Mouse (Mus musculus): Measurements from ENCODE around the gene Casq2.
A peak's percentile ranks its signal among the peaks of the same experiment; 100 is the strongest.

The Casq2 gene

GRCm38 (mm10) chr3:102067306-102067705 lies 18.9 kb upstream of the Casq2 start:
- no peak for TF ChIP-seq GATA4 (IDR thresholded peaks at IDR 0.05; ENCODE audit: insufficient replicate concordance, low read length)

GRCm38 (mm10) chr3:102067861-102068260 lies 18.4 kb upstream of the Casq2 start:
- no peak for TF ChIP-seq GATA4 (IDR thresholded peaks at IDR 0.05; ENCODE audit: insufficient replicate concordance, low read length)

GRCm38 (mm10) chr3:102069260-102069659 lies 17.0 kb upstream of the Casq2 start:
- TF ChIP-seq GATA4 (IDR thresholded peaks at IDR 0.05; ENCODE audit: insufficient replicate concordance, low read length) = no peak

- no peak for TF ChIP-seq GATA4 (IDR thresholded peaks at IDR 0.05; ENCODE audit: insufficient replicate concordance, low read length)
Measured at GRCm38 (mm10) chr3:102069686-102070085, 16.5 kb upstream of the Casq2 start.

GRCm38 (mm10) chr3:102070360-102070759 lies 15.9 kb upstream of the Casq2 start:
- no peak for TF ChIP-seq GATA4 (IDR thresholded peaks at IDR 0.05; ENCODE audit: insufficient replicate concordance, low read length)

- TF ChIP-seq GATA4 (IDR thresholded peaks at IDR 0.05; ENCODE audit: insufficient replicate concordance, low read length) = no peak
Measured at GRCm38 (mm10) chr3:102071016-102071415, 15.2 kb upstream of the Casq2 start.

GRCm38 (mm10) chr3:102079413-102079812 lies 6.8 kb upstream of the Casq2 start:
- TF ChIP-seq GATA4 (IDR thresholded peaks at IDR 0.05; ENCODE audit: insufficient replicate concordance, low read length) = no peak

- no peak for TF ChIP-seq GATA4 (IDR thresholded peaks at IDR 0.05; ENCODE audit: insufficient replicate concordance, low read length)
Measured at GRCm38 (mm10) chr3:102081862-102082261, 4.4 kb upstream of the Casq2 start.

- TF ChIP-seq GATA4 (IDR thresholded peaks at IDR 0.05; ENCODE audit: insufficient replicate concordance, low read length) = peak; percentile 61; the same call in 1 of the 2 replicates
Measured at GRCm38 (mm10) chr3:102083589-102084230, 2.5 kb upstream of the Casq2 start.

GRCm38 (mm10) chr3:102084833-102085491 lies 1.3 kb upstream of the Casq2 start:
- no peak for TF ChIP-seq GATA4 (IDR thresholded peaks at IDR 0.05; ENCODE audit: insufficient replicate concordance, low read length)

- no peak for TF ChIP-seq GATA4 (IDR thresholded peaks at IDR 0.05; ENCODE audit: insufficient replicate concordance, low read length)
Measured at GRCm38 (mm10) chr3:102085719-102086118, 496 bp upstream of the Casq2 start.

GRCm38 (mm10) chr3:102094841-102095240 lies 8.6 kb downstream of the Casq2 start:
- TF ChIP-seq GATA4 (IDR thresholded peaks at IDR 0.05; ENCODE audit: insufficient replicate concordance, low read length) = no peak

GRCm38 (mm10) chr3:102095412-102095811 lies 9.2 kb downstream of the Casq2 start:
- TF ChIP-seq GATA4 (IDR thresholded peaks at IDR 0.05; ENCODE audit: insufficient replicate concordance, low read length) = no peak

GRCm38 (mm10) chr3:102096366-102096765 lies 10.2 kb downstream of the Casq2 start:
- no peak for TF ChIP-seq GATA4 (IDR thresholded peaks at IDR 0.05; ENCODE audit: insufficient replicate concordance, low read length)

- no peak for TF ChIP-seq GATA4 (IDR thresholded peaks at IDR 0.05; ENCODE audit: insufficient replicate concordance, low read length)
Measured at GRCm38 (mm10) chr3:102096976-102097375, 10.8 kb downstream of the Casq2 start.

GRCm38 (mm10) chr3:102099242-102099641 lies 13.0 kb downstream of the Casq2 start:
- no peak for TF ChIP-seq GATA4 (IDR thresholded peaks at IDR 0.05; ENCODE audit: insufficient replicate concordance, low read length)

GRCm38 (mm10) chr3:102099793-102100192 lies 13.6 kb downstream of the Casq2 start:
- no peak for TF ChIP-seq GATA4 (IDR thresholded peaks at IDR 0.05; ENCODE audit: insufficient replicate concordance, low read length)
